Mouse (Mus musculus): ENCODE measurements around the gene Crybb3. TPM values are rescaled to one million over a fixed set of nuclear protein-coding genes. Genes with fewer than 3 reads are reported as not detected.
"Not testable (repeated sequence)": the region's sequence is repeated elsewhere in the genome, so short reads cannot be mapped to it uniquely, and the experiment has no call there.

Crybb3 gene
- total RNA-seq (2021), result 1 to 10 TPM; 2.2 to 2.9 TPM
- long read RNA-seq, partial matches to known transcripts, result 2 of 3 reads
- long read RNA-seq, other reads (novel, unspliced or antisense), result 1 of 3 reads

DNA sequence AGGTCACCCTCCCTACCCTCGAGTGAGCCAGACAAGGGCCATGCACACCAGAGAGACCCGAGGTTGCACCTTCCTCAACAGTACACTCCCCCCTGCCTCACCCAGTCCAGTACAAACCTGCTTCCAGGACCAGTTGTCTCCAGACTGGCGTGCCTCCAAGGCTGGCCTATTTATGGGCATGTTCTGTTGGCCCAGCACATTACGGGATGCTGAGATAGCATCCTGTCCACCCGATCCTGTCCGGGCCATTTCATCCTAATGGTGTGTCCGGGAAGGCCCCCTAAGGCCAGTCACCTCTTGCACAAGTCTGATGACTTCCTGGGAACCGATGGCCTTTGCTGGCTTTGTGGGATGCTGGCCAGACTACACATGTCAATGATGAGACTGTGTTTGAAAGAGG, at the start of gene Crybb3:
Crybb3 (minus strand) TSS at position 146 of the 400 bp plus-strand sequence.
- DNase-seq (ENCODE audit: low spot score in 2 of 2), result no peak

DNA sequence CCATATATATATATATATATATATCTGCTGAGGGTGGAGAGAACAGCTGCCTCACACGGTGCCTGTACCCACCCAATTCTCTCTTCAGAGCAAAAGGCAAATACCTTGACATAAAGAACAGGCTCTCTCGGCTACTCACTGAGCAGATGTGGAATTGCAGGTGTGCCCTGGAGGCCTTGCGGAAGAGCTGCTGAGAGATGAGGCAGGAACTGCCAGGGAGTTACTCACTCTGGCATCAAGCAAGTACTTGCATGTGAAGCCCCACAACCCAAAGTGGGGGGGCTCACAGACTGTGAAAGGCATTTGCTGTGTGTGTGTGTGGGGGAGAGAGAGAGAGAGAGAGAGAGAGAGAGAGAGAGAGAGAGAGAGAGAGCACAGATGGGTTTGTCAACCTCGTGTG, 47.0 kb upstream of the Crybb3 start:
- no peak for DNase-seq (ENCODE audit: low spot score in 2 of 2)

DNA sequence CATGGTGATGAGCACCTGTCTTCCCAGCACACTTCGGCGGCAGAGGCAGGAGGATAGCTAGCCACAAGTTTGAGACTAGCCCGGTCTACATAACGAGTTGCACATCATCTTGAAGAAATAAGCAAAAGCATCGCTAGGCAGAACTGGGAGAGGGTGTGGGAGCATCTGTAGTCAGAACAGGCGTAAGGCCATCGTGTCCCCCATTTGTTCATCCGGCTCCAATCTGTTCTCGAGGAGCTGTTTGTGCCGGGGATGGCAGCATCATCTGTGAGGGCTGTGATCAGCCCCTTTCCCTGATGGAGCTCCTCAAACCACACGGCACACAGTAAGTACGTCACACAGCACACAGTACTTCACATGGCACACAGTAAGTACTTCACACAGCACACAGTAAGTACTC, 45.1 kb upstream of the Crybb3 start:
- DNase-seq (ENCODE audit: low spot score in 2 of 2), result no peak

DNA sequence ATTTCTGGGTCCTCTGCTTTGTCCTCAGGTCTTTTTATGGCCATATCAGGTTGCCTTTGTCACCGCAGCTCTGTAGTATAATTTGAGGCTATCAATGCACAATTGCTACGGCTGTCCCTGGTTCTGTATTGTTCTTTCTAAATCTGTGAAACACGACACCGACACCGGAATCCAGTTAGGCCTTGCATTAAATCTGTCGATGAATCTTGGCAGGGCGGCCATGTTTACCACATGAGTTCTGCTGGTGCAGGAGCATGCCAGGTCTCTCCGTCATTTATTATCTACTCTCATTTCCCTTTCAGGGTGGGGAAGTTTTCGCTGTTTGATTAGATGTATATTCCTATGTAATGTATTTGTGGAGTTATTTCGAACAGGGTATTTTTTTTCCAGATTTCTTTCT, 42.3 kb upstream of the Crybb3 start:
- DNase-seq (ENCODE audit: low spot score in 2 of 2), result no peak

DNA sequence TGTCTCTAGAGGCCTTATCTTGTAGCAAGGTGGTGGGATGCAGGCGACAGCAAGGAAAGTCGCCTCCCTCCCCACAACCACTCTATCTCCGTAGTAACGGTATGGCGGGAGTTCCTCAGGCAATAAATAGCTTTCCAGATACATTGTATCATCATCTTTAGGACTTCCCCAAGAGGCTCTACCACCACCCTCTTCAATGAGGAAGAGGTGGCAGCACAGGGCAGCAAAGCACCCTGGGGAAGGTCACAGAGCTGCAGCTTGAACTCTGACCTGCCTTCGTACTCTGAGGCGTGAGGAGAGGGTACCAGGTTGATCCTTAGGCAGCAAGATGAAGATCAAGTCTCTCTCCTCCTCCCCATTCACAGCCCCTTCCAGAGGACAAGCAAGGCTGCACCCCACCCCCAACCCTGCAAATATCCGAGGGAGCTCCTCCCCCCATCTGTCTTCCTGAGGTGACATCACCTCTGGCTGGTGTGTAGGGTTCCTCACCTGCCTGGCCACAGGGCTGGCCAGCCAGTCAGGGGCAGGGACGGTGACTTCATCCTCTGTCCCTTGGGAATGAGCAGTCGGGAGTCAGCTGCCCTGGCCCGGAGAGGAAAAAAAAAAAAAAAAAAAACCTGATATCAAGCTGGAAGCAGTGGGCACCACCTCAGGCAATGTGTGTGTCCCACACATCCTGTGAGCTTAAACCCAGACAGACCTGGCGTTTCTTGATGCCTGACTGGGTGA, 41.1 kb upstream of the Crybb3 start:
- DNase-seq (ENCODE audit: low spot score in 2 of 2), result no peak

DNA sequence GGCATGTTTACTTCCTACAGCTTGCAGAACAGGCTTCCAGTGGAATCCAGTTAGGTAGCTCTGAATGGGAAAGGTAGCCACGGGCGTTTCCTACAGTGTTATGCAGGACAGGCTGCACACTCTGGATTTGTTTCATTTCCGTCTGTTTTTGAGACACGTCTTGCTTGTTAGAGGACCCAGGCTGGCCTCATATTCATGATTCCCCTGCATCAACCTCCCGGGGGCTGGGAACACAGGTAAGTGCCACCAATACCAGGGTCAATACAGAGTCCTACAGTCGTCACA, 40.1 kb upstream of the Crybb3 start:
- no peak for DNase-seq (ENCODE audit: low spot score in 2 of 2)

DNA sequence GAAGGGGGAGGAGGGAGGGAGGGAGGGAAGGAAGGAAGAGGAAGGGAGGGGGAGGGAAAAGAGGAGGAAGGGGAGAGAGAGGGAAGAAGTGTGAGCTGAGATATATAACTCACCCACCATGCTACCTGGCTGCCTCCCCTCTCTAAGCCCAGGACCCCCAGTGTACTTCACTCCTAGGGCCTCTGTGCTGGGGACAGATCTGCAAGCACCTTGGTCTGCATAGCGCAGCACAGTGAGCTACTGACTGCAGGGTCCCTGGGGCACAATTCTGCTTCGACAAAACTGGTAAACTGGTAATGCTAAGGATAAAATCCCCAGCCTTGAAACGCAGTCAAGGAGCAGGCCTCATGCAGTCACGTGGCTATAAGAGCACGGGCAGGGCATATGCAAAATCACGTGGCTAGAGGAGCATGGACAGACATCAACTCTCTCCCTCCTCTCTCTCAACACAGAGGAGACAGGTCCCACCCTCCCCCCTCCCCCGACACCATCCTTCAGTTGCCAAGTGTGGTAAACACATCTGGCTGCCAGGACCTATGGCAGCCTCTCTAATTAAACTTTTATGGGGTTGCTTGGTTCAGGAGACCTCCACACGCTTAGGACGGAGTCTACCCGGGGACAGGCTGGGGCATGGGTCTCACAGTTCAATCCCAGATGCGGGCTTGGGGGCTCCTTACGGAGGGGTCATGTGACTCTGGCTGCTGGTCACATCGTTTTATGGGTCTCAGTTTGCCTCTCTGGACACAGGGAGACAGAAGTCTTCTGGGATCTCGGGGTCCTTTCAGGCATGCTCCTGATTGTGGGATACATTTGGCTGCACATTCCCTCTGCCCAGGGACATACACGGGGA, 39.6 kb upstream of the Crybb3 start:
- no peak for DNase-seq (ENCODE audit: low spot score in 2 of 2)

DNA sequence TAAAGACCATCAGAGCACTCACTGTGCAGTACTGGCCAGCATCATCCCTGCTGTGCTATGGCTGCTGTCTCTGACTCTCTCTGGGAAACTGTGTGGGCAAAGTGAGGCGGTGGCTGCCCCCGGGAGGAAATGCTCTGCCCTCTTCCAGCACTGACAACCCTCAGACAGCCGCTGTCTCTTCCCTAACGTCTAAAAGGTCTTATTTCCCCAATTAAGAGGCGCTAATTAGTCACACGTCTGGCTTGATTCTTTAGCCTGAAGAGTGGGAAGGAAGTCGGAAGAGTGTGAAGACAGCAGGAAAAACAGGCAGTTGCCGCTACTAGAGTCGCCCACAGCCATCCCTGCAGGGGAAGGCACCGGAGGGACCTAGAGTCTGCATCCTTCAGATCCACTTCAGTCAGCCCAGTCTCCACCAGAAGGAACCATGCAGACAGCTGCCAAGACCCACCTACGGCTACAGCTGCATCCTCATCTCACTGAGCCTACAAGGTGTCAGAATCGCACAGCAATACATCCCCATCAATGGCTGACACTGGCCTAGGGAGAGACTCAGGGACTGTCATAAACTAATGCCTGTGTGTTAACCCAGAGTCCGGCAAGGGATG, 38.6 kb upstream of the Crybb3 start:
- DNase-seq (ENCODE audit: low spot score in 2 of 2), result no peak

DNA sequence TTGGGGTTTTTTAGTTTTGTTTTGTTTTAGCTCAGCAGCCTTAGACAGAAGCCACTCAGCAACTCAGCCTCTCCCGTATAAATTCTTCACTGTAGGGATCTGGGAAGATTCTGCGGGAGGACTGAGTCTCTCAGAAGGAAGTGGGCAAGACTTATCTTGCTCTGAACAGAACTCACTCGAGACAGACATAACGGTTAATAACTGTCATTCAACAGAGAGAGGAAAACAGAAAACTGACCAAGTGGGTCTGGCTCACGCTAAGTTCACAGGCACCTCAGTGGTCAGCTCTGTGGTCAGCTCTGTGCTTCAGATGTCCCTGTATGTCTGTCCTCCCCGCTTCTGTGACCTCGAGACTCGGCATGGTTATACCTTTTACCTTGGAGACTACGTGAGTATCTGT, 37.9 kb upstream of the Crybb3 start:
- no peak for DNase-seq (ENCODE audit: low spot score in 2 of 2)

DNA sequence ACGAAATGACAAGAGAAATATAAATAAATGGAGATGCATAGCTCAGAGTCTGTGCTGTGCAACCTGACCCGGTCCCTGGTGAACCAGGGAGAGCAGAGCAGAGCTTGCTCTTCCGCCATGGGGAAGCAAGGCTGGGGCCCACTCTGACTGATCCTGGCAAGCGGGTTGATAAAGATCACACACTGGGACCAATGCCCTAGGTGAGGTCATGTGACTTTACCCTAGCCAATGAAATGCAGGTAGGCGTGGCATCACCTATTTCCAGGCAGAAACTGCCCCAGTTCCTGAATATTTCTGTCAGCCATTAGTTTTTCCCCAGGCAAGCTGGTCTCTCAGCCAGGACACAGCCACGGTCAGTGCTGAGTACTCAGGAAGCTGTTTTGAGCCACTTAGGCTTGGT, 37.3 kb upstream of the Crybb3 start:
- DNase-seq (ENCODE audit: low spot score in 2 of 2), result no peak

DNA sequence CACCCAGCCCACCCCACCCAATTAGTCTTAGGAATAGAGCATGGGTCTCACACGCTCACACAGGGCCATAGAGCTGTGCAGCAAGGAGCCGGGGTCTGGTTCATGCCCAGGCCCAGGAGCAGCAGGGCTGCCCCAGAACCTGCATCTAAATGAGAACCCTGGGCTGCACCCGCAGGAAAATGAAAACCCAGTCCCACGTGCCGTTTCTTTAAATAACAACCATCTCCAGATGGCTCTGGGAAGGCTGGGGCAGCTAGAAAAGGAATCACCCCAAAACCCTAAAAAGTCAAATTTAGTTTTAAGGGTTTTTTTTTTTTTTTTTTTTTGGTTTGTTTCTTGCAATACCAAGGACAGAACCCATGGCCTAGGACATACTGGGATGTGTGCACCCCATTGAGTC, 36.0 kb upstream of the Crybb3 start:
- DNase-seq (ENCODE audit: low spot score in 2 of 2), result no peak

DNA sequence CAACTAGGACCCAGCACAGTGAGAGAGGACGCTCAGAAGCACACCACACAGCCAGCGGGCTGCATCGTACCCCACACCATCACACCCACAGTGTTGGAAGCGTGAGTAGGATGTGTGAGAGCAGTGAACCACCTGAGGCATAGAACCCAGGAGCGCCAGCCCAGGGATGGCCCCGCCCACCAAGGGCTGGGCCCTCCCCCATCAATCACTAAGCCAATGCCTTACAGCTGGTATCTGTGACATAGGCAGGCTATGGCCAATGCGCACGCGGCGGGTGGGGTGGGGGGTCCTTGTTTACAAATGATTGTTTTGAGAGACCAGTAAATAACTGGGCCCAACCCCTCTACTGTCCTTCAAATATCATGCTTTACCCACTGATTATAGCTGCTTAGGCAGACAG, 34.5 kb upstream of the Crybb3 start:
- DNase-seq (ENCODE audit: low spot score in 2 of 2), result no peak

DNA sequence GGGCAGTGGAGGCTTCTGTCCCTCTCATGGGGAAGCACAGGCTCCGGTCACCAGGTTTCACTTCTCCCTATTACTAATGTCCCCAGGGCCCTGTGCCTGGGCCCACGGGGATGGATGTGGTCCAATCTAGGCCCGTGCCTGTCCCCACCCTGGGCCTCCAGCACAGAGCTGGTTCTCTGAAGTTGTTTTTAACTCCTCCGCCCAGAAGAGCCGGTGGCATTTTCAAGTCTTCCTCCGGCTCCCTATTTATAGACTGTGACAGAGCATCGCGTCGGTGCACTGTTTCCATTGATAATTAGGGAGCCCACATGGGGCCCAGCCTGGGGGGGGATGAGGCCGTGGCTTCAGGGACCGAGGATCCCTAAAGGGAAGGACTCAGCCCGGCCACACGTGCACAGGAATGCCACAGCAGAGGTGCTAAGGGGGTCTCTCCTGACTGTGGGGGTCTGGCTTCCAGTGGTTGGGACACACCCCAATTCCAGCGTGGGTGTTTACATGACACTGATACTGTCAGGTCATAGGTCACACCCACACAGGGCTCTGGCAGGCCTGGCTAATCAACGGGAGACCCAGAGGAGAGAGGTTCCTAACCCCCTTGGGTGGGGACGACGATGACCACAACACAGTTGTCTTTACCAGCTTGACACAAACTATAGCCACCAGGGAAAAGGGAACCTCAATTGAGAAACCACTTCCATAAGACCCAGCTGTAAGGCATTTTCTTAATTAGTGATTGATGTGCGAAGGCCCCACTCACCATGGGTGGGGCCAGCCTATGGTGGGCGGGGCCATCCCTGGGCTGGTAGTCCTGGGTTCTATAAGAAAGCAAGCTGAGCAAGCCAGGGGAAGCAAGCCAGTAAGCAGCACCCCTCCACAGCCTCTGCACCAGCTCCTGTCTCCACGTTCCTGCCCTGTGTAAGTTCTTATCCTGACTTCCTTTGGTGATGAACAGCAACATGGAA, 33.2 kb upstream of the Crybb3 start:
- DNase-seq (ENCODE audit: low spot score in 2 of 2), result no peak

DNA sequence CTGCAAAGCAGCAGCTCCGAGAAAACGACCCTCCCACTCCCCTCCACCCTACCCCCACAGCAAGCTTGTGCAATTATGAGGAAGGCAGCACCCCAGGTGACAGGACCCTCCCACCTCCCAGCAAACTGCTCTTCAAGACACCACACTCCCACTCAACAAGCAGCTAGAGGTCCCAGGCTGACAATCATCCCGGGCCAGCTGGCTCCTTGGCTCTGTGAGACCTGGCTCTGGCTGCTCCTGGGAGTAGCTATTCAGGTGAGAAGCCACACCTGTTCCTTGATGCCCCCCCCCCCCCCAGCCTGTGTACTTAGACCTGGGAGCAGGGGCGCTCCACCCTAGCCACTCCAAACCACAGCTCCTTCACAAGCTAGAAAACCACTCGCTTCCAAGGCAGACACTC, 31.7 kb upstream of the Crybb3 start:
- DNase-seq (ENCODE audit: low spot score in 2 of 2), result no peak

DNA sequence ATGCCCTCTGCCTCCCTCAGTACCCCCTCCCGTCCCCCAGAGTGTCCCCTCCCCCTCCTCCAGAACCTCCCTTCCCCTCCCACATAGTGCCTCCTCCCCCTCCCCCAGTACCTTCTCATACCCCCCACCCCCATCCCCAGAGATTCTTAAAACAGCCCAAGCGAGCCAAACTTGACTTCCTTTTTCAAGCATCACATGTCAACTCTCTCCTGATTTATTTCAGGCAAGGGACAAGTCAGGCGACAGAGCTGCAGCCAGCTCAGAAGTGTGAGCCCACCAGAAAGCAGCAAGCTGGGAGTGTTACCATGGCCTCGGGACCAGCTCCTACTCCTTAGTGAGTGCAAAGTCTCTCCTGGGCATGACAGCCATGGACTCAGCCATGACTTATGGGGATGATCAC, 30.0 kb upstream of the Crybb3 start:
- no peak for DNase-seq (ENCODE audit: low spot score in 2 of 2)

DNA sequence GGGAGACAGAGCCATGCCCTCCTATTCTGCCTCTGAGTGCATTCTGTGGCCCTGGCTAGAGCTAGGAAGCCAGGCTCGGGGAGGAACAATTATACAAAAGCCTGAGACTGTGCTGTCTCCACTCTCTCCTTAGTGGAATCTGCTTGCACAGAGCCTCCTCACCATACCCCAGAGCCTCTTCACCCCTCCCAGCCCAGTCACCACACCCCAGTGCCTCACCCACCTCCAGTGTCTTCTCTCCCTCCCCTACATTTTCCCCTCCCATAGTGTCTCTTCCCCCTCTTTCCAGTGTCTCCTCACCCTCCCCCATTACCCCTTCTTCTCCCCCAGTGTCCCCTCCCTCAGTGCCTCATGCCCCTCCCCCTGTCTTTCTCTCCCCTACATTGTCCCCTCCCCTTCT, 29.5 kb upstream of the Crybb3 start:
- no peak for DNase-seq (ENCODE audit: low spot score in 2 of 2)

DNA sequence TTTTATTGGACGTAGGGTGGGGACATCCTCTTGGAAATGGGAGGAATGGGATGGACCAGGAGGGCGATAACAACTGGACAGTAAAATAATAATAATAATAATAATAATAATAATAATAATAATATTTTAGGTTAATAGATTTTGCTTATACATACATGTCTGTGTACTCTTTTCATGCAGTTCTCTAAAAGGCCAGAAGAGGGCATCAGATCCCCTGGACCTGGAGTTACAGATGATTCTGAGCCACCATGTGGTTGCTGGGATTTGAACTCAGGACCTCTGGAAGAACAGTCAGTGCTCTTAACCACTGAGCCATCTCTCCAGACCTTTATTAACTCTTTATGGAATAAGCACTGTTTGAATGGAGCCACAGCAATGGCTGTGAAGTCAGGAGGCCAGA, 28.3 kb upstream of the Crybb3 start:
- DNase-seq (ENCODE audit: low spot score in 2 of 2), result not testable (repeated sequence)

DNA sequence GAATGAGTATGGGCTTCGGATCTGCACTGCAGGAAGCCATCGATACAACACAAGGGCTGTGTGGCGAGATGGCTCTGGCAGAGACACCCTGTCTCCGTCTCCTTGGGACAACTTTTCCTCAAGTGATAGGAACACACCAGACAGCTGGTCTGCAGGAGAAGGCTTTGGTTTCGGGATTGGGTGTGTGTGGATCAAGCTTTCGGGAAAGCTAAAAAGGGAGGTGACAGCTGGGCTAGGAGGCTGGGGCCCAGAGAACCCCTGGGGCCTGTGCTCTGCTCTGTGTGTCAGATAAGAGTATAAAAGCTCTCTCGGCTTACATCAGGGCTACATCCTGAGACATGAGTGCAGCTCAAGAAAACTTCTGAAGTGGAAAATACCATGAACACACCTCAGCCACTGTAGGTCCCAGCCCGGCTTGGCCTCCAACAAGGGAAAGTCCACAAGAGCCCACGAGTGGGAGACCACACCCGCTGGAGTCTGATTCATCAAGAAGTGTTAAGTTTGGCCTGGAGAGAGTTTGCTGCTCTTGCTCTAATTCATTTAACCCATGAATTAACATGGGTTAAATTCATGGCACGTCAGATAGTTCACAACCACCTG, 26.9 kb upstream of the Crybb3 start:
- DNase-seq (ENCODE audit: low spot score in 2 of 2), result no peak

DNA sequence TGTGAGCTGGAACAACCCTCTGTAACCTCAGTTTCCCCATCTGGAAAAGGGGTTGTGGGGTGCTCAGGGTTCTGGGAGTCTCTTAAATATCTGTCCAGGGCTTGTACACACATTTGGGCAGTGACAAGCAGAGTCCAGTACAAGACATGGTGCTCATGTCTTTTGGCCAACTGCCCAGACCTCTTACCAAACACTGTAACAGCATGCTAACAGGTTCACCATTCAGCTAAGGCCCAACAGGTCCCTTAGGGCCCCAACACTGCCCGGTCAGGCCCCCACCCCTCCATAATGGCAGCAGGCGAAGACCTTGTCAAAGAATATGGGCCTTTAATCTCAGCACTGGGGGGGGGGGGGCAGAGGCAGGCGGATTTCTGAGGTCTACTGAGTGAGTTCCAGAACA, 26.3 kb upstream of the Crybb3 start:
- no peak for DNase-seq (ENCODE audit: low spot score in 2 of 2)

DNA sequence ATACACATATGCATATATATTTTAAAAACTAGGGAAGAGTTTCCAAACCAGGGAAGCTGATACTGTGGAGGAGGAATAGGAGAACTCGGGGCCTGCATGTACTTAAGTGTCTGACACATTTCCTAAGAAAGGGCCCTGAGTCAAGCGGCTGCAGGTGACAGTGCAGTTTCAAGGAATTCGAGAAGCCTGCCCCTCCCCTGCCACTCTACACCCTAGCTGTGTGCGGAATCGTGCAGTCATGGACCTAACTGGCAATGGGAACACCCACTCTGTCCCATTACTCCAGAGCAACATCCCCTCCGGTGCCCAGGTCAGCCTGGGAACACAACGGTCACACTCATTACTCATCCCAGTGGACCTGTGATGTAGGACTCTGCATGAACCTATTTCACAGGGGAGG, 25.2 kb upstream of the Crybb3 start:
- no peak for DNase-seq (ENCODE audit: low spot score in 2 of 2)

DNA sequence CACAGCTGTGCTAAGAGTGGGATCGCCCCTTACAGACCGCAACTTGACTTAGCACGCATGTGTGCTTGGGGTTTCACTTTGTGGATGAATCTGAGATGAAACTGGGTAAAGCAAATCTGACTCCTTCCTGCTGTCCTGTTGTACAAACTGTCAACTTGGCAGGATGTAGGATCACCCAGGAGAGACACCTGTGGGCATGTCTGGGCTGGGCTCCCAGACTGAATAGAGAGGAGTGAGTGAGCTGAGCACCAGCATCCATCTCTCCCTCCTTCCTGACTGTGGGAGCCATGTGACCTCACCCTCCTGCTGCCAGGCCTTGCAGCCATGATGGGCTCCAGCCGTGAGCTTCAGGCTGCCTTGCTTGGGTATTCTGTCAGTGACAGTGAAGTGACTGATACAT, 24.1 kb upstream of the Crybb3 start:
- no peak for DNase-seq (ENCODE audit: low spot score in 2 of 2)
